ENCODE assay signal across 25 mouse cellular contexts in the genomic region with DNA sequence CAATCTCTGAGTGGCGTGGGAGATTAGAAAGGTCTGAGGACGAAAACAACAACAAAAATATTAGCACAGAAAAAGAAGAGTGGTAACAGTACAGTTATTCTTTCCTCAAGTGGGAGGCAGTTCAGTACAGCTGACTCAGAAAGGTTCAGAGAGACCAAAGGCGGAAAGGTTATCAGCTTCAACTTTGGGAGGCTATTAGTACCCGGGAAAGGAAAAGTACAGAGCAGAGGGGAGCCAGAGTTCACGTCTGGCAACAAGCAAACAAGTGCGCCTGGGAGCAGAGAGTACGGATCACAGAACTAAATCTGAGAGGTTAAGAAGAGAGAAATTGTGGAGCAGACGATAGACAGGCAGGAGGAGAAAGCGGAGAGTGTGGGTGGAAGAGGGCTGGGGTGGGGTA. TPM values are rescaled to one million over a fixed set of nuclear protein-coding genes. Genes with fewer than 3 reads are reported as not detected.
DNase-seq lines count a peak whose midpoint lies in the region; ATAC-seq lines count a peak whose summit lies in the region.
"Had no signal": no experiment of that assay in that cellular context is flagged by ENCODE, and none has a peak within 500 bp of the region (broad histone marks: within the 10 kb centered on the region; RNA-seq: fewer than 3 reads in every experiment).

No protein-coding gene starts in this region.

- no peaks in the 10 kb centered on the region for H3K36me3 ChIP-seq in liver, embryonic 13.5 days
- H3K36me3 ChIP-seq in hindbrain, embryonic 12.5 days, result no peaks in the 10 kb centered on the region
- H3K36me3 ChIP-seq: midbrain, embryonic 10.5 days; neural tube, embryonic 15.5 days; stomach, embryonic 15.5 days had no signal

- H3K27ac ChIP-seq in liver, embryonic 13.5 days, result no peak overlapping the region
- no peak overlapping the region for H3K27ac ChIP-seq in hindbrain, embryonic 12.5 days
- H3K27ac ChIP-seq: forebrain, embryonic 13.5 days; gastrocnemius, adult 2 months; midbrain, embryonic 10.5 days; neural tube, embryonic 15.5 days; stomach, embryonic 15.5 days had no signal

- DNase-seq in urinary bladder, postnatal 36 days (ENCODE audit: low spot score in 2 of 2), result peak; percentile 6 to 22
- no peak for DNase-seq in urinary bladder, postnatal 25 days (ENCODE audit: low spot score)
- DNase-seq in adrenal gland, postnatal 36 days, result peak; percentile 31 to 46
- no peak for DNase-seq in liver, embryonic 13.5 days
- DNase-seq in layer of hippocampus, postnatal 10 days (ENCODE audit: low spot score in 2 of 2), result no peak
- no peak for DNase-seq in layer of hippocampus, postnatal 25 days (ENCODE audit: extremely low spot score in 1 of 2, low spot score in 1 of 2)
- DNase-seq: cerebellum, adult 8-10 months; cerebellum, postnatal 36 days; gastrocnemius, adult 2 months; kidney, adult 11 months; kidney, postnatal 10 days; lung, postnatal 4 days; right cerebral cortex, adult 18-20 months; right cerebral cortex, postnatal 4 days; thymus, adult 18-20 months had no signal

- H3K4me3 ChIP-seq in liver, embryonic 13.5 days (replicated peaks), result no peak overlapping the region
- no peak overlapping the region for H3K4me3 ChIP-seq in hindbrain, embryonic 12.5 days
- H3K4me3 ChIP-seq: forebrain, embryonic 13.5 days; gastrocnemius, adult 2 months; midbrain, embryonic 10.5 days; neural tube, embryonic 15.5 days; stomach, embryonic 15.5 days had no signal

- H3K4me1 ChIP-seq in liver, embryonic 13.5 days (replicated peaks), result peaks cover 8% of the 10 kb centered on the region; the same call in 1 of the 2 replicates
- no peaks in the 10 kb centered on the region for H3K4me1 ChIP-seq in hindbrain, embryonic 12.5 days
- H3K4me1 ChIP-seq: stomach, embryonic 15.5 days had no signal

- no peaks in the 10 kb centered on the region for H3K9me3 ChIP-seq in liver, embryonic 13.5 days (replicated peaks)
- H3K9me3 ChIP-seq in hindbrain, embryonic 12.5 days (replicated peaks), result no peaks in the 10 kb centered on the region
- H3K9me3 ChIP-seq: forebrain, embryonic 13.5 days; midbrain, embryonic 10.5 days; neural tube, embryonic 15.5 days; stomach, embryonic 15.5 days had no signal

- H3K27me3 ChIP-seq in liver, embryonic 13.5 days, result no peaks in the 10 kb centered on the region
- no peaks in the 10 kb centered on the region for H3K27me3 ChIP-seq in hindbrain, embryonic 12.5 days
- H3K27me3 ChIP-seq: forebrain, embryonic 13.5 days; neural tube, embryonic 15.5 days; stomach, embryonic 15.5 days had no signal

- ATAC-seq in liver, embryonic 13.5 days (ENCODE audit: low read depth), result peak; percentile 55; the same call in 1 of the 2 replicates
- no peak for ATAC-seq in hindbrain, embryonic 12.5 days (ENCODE audit: low FRiP score)
- ATAC-seq: activated CD4-positive, CD25-positive, alpha-beta regulatory T cell, adult 4 months; forebrain, embryonic 13.5 days had no signal

- no peak overlapping the region for H3K9ac ChIP-seq in liver, embryonic 13.5 days
- no peak overlapping the region for H3K9ac ChIP-seq in hindbrain, embryonic 12.5 days
- H3K9ac ChIP-seq: forebrain, embryonic 13.5 days; neural tube, embryonic 15.5 days; stomach, embryonic 15.5 days had no signal

- 53% methylated on average over 9 of the region's 9 CpGs for WGBS in liver, embryonic 13.5 days (ENCODE audit: insufficient replicate concordance)
- 77% methylated on average over 9 of the region's 9 CpGs for WGBS in hindbrain, embryonic 12.5 days

- no peak overlapping the region for H3K4me2 ChIP-seq in liver, embryonic 13.5 days
- no peak overlapping the region for H3K4me2 ChIP-seq in hindbrain, embryonic 12.5 days (replicated peaks)
- H3K4me2 ChIP-seq: forebrain, embryonic 13.5 days; heart, embryonic 11.5 days; neural tube, embryonic 15.5 days; stomach, embryonic 15.5 days had no signal

RNA-seq across cellular contexts. Expression of a gene that starts 29.7 kb away (rescaled TPM):
- 10 to 100 TPM; 14.7 to 19.4 TPM for total RNA-seq in adrenal gland, postnatal 36 days (2021)
- polyA plus RNA-seq in liver, embryonic 13.5 days (2015; fragmentation: Nextera tagmentation; extraction: Ambion mirVana), result not detected in 2 replicates
- polyA plus RNA-seq in hindbrain, embryonic 12.5 days (2016; fragmentation: Nextera tagmentation; extraction: Ambion mirVana), result 0.30 and 0.34 TPM in 2 replicates
- 1 to 10 TPM; 2.6 to 3.5 TPM for total RNA-seq in layer of hippocampus, postnatal 10 days (2021)
- total RNA-seq in layer of hippocampus, postnatal 25 days (2021), result 1 to 10 TPM; 2.3 to 3.7 TPM
- total RNA-seq: MEL had no signal
- polyA plus RNA-seq: activated CD4-positive, CD25-positive, alpha-beta regulatory T cell, adult 4 months; C2C12; heart, embryonic 11.5 days; lung, embryonic 16.5 days had no signal

Comparison
In these comparisons a context has a peak if more than half of its experiments do, and no peak if none do; other contexts are left out.
1. DNase-seq: peak in urinary bladder, postnatal 36 days (2 of 2) and adrenal gland, postnatal 36 days (2 of 2); none in urinary bladder, postnatal 25 days (single experiment), liver, embryonic 13.5 days (single experiment), layer of hippocampus, postnatal 10 days (0 of 2) and layer of hippocampus, postnatal 25 days (0 of 2).